Mouse (Mus musculus) heart, adult 11 months (tissue): ENCODE measurements at regions not wholly inside any gene's neighbourhood (a gene's known extent, or its start where the extent isn't known, plus 50 kb on each side); places are given as distances from the start of the nearest gene placed in this dataset.

Experiments used
- DNase-seq: peaks from one replicate; pipeline ENCODE4 v3.0.0; 2022

DNA sequence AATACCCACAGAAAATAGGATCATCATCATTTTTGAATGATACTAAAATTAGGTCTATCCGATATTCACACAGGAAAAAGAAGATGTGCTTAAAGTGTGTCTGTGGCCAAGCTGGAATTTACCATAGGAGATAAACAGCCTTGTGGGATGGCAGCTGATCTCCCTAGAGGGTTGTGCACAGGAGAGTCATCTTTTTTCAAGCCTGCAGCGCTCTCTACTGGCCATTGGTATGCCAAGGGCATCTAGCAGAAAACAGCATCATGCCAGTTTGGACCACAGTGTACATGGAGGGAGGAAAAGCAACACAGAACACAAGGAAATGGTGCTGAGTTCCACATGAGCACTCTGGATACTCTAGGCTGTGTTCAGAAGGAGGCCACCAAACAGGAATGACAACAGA, 74.1 kb upstream of the Diaph3 start:
- DNase-seq = peak; percentile 74

DNA sequence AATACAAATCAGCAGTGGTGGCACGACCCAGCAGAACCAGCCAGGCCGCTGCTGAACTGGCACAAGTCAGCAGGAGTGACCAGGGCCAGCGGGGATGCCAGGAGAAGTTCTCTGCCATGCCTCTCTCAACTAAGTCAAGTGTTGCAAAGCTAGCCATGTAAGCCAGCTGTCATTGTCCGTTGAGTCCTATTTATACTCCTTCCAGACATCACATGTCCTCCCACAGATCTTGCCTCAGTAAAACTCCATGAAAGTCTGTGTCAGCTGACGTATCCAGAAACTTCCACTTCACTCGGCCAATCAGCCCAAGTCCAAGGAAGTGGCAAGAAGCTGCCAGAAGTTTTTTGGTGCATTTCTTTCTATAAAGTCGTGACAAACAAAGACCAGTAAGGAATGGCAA, 76.0 kb upstream of the Diaph3 start:
- DNase-seq = peak; percentile 63

DNA sequence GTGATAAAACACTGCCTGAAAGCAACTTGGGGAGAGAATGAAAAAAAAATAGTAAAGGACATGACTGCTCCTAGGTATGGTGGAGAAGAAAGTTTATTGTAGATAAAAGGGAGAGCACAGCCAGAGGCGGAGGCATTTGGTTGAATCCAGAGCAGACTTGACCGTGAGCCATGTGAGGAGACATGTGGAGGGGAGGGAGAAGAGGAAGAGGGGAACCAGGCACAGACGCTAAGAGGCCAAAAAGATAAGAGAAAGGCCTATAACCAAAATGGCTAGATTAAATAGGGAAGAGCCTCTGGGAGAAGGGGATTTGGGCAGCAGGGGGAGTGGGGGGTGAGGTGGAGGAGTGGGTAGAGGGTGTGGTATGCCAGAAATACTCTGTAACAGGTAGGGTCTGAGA, 78.9 kb upstream of the Diaph3 start:
- peak; percentile 73 for DNase-seq

DNA sequence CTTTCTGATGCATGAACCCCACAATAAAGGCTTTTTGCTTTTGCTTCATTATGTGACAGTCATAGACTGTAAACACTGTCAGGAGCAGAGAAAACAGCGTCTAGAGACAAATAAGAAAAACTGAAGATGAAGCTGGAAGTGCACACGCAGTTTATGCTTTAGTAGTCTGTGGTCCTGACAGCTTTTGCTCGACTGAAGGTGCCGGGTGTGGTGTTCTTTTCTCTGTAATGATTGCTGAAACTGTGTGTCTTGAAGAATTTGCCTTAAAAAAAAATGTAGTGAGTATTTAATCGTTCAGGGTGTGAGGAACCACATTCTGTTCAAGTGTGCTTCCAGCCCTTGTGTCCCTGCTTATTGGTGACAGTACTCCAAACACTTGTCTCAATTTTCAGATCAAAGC, 83.8 kb upstream of the Diaph3 start:
- peak; percentile 57 for DNase-seq

DNA sequence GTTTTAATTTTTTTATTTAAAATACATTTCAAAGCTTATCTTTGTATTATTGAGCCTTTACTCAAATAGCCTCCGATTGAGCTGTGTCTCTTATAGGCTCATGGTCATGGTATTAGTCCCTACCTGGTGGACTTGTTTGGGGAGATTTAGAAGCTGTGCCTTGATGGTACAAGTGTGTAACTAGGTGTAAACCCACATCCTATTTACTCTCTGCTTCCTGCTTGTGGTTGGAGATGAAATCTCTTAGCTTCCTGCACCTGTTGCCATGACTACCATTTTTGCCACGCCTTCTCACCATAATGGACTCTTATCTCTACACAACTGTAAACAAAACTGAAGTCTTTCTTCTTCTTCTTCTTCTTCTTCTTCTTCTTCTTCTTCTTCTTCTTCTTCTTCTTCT, 108.2 kb upstream of the Diaph3 start:
- peak; percentile 19 for DNase-seq

DNA sequence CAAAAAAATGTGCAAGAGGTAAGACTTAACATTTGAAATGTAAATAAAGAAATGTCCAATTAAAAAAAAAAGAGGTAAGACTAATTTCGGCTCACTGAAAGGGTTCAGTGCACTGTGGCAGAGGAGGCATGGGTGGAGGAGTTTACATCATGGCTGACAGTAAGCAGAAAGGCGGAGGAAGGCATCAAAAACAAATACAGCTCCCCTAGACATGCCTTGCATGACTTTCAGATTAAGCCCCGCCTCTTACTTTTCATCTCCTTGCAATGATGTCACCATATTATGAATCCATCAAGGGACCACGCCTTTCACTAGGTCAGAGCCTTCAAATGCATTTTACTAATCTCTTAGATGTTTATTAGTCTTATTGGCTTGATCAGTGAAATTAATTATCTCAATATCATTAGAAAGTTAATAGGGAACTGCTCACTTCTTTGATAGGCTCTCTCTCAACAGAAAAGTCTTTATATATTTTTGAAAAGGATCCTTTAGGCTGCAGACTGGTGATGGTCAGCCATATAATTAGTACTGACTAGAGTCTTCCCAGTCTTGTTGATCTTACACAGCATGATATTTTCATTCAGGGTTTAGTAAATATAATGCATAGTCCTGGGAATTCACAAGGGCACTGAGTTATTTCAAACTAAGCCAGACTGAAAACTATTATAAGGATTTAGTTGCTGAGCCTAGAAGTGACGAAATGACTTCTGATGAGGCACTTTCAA, 114.6 kb upstream of the Diaph3 start:
- peak; percentile 39 for DNase-seq

DNA sequence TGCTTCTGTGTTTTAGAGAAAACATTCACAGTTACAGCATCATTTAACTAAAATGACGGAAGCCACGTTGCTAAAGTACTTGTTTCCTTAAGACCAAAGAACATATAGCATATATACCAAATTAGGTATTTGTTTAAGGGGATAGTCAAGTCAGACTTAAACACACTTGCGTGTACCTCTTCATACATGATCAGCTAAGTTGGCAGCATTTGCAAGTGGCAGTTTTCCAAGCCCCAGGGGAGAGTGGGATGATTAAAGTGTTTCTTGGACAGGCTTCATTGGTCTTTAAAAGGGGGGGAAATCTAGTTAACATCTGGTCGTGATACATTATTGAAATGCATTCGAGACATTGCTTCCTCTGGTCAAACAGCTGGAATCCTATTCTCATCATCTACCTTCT, 120.7 kb upstream of the Diaph3 start:
- peak; percentile 35 for DNase-seq

DNA sequence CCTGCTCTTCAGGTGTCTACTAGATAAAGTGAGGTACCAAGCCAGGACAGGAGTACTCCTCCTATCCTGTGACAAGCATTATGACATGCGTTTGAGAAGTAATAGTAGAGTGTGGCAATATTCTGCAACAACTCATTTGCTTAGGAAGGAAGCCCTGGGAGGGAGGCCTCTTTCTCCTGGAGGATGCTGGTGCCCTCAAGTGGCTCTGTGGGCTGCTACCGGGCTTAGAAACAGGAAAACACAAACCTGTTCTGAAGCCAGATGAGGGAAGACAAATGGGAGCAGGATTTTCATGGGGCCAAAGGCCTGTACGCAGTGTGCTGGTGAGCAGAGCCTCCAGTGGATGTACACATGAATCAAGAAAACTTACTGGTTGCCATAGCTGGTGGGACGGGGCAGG, 123.8 kb upstream of the Diaph3 start:
- DNase-seq = peak; percentile 63

DNA sequence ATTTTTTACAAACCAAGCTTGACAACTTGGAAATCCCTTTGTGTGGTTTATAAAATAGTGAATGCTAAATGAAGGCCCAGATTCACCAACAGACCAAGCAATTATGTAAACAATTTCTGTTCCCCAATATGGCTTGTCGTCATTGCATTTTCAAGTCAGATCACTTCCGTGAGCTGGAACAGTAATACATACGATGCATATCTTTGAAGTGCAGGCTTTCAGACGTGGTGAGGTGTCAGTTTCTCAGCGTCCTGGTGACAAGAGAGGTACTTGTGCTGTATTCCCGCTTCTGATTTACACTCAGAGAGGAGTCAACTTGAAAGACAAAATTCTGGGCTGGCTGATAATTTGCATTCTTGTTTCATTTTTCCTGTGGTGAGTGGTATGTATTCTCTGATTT, 125.3 kb upstream of the Diaph3 start:
- DNase-seq = peak; percentile 19

DNA sequence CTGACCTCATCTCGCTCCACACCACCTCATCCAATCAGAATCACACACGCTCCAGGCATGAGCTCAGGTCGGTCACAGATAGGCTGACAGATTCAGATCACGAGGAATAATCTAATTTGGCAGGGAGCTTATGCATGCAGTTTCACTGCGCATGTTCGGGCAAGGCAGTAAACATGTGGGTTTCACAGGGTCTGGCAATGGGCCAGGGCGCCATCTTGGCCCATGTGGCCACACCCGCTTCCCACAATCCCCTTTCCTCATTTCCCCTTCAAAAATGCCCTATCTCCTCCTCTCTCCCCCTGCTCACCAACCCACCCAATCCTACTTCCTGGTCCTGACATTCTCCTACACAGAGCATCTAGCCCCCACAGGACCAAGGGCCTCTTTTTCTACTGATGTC, 127.2 kb upstream of the Tdrd3 start:
- DNase-seq = peak; percentile 78

DNA sequence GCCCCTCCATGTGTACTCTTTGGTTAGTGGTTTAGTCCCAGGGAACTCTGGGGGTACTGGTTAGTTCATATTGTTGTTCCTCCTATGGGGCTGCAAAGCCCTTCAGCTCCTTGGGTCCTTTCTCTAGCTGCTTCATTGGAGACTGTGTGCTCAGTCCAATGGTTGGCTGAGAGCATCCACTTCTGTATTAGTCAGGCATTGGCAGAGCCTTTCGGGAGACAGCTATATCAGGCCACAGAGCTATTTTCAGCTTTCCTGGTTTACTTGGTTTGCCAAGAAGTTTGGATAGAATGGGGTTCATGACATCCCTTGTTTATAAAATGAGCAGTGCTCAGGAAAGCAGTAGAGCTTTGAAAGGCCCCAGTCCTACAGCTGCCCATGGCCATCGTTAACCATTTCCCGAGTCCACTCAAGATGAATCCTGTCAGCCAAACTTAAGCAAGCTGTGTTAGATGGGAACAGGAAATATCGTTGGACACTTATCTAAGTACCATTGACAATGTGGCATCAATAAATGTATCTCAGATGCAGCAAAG, 126.7 kb upstream of the Tdrd3 start:
- DNase-seq = peak; percentile 70

DNA sequence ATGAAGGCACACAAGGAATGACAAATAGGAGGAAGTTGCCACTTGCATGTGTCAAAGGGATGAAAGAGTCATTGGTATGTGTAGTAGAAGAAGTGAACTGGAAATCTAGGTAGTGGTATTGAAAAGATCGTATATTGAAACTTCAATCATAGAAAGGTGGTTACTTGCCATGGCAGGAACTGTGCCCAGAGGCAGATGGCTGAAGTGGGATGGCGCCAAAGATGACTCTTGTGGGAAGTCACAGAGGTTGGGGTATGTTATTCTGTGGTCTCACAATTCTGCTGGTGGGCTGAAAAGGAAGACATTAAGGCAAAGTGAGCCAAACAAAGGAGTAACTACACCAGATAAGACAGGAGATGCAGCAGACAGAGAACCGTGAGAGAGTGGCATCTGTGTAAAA, 121.2 kb upstream of the Tdrd3 start:
- no peak for DNase-seq

DNA sequence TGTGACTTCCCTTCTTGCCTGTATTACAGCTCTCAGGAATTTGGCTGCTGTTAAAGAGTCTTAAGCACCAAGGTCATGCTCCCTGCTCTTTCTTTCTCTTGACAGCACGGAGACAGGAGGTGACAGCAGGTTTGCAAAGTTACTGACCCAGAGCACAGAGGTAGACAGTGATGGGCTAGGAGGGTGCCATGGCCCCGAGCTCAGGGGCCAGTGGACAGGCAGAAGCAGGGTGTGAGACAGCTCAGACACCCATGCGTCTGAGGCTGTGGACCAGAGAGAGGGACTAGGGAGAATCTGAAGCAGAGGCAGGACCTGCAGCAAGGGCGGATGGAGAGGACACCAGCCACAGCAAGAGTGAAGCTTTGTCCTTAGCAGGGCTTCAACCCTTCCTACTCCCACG, 119.3 kb upstream of the Tdrd3 start:
- DNase-seq = no peak

DNA sequence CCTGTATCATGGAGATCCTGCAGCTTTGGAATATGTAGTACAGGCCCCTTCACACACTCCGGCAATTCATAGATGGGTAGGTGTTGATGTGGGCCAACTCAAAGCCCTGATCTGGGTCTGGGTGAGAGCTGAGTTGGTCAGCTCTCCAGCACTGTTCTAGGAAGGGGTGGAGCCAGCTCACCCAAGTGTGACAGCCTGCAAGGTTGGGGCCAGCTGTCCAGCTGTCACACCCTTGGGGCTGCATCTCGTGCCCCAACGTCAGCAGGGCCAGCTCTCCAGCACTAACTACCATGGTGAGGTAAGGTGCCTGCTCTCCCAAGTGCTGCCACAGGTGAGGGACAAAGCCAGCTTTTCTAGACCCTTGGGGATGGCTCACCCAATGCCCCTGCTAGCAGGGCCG, 115.6 kb upstream of the Tdrd3 start:
- no peak for DNase-seq

DNA sequence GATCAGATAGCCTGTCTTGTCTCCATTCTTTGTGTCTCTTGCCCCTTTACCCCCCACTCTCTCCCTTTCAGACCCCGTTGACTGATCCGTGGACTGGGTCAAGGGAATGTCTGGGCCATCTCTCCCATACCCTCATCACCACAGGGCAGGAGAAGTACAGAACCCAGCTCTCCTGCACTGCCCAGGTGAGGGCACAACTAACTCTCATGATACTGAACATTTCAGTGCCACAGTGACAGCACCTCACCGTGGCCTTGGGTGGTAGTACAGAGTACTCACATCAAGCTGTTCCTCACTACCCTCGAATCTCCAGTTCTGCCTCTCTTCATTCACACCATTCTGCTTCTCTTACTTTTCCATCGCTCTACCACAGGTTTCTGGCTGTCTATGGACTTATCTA, 114.9 kb upstream of the Tdrd3 start:
- DNase-seq = no peak

DNA sequence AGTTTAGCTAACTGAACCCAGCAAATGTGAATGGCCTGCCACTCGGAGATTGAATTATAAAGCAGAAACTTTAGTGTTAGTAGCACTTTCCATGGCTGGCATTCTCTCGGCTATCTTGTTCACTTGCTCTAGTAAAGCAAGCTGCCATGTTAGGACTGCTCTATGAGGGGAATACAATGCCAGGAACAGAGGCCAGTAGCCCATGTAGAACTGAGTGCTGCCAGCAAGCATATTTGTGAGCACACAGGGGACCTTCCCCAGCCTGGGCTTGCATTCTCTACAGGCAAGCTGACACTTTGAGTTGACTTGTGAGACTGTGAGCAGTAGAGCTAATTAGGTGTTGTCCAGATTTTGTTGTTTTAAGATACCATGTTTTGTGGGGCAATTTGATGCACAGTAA, 111.0 kb upstream of the Tdrd3 start:
- DNase-seq = no peak

DNA sequence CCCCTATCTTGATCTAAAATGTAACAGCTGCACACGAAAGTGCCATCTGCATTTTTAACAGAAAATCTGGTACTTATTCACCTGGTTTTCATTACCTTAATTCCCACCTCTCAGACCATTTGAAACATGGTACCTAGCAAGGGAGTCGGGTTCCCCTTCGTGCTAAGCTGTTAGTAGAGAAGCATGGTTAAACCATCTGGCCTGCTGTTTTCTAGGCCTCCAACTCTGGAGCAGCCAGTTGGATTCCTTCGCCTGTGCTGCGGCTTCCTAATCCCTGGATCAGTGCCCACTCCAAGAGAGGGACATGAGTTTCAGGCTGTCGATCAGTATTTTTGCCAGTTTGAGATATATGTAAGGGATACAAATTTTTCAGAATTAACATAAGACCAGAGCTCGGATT, 110.4 kb upstream of the Tdrd3 start:
- DNase-seq = no peak

DNA sequence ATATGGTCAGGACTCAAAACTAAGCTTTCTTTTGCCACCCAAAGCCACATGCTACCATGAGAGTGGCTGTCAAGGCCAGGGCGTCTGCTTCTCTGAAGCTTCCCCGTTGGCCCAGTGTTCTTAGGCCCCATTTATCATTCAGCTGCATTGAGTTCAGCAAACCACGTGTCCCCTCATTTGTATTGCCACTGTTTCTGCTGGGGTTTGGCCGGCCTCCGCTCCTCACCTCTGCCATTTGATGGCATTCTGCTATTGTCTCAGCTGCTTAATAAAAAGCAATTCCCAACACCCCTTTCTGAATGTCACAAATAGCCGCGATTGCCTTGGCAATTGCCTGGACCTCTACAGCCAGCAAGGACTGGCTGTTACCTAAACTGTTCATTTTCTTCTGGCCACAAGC, 108.4 kb upstream of the Tdrd3 start:
- DNase-seq = no peak

DNA sequence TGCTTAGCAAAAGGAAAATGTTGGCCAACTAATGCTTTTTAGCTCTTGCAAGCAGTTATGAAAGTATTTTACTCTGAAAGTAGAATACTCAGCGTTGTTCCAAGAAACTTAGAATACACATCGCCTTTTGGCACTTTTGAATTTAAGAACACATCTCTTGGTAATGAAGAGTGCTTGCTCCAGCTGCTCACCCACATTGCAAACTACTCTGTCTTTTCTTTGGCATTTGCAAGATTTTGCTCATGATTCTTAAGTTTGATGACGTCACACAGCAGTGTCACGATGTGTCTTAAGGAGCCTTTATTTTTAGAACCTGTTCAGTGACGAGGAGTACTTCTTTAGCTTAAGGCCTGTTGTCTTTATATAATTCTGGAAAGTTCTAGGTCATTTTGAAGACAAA, 104.1 kb upstream of the Tdrd3 start:
- no peak for DNase-seq

DNA sequence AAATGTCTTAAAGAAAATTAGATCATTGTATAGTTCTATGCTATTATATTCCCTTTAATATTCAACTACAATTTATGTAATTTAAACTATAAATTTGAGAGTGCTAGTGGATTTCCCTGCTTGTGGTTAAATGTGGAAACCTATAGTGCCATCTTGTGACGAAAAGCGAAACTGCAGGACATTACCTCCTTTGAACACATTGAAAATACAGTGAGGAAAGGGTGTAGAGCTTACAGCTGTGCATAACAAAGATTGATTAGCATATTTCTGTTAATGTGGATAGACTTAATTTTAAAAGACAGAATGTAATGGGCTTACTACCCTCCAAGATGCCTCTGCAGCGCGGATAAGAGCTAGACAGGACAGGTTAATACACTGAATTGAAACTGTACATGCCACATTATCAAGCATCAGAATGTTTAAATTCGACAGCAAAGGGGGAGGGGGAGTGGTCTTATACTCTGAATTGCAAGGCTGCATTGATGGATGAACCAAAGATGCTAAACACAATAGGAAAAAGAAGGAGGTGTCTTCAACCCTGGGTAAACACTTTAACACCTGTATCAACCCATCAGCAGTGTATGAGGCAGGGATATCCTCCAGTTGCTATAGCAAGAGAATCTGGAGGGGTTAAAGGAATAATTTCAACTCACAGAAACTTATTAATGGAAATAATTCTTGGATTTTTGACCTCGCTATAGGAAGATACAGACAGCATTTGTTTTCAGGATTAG, 101.3 kb upstream of the Tdrd3 start:
- DNase-seq = no peak

DNA sequence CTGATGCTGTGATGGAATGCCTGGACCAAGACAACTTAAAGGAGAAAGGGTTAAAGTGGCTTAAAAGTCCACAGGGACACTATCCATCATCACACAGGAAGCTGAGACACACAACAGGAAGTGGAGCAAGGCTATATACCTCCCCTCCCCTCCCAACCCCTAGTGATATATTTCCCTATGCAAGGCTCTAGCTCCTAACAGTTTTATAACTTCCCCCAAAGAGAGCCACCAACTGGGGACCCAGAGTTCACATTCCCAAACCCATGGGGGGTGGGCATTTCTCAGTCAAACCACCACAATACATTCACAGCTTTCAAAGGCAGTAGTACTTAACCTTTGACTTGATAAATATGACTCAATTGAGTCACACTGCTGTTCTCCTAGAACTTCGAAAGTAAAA, 88.6 kb upstream of the Tdrd3 start:
- DNase-seq = no peak

DNA sequence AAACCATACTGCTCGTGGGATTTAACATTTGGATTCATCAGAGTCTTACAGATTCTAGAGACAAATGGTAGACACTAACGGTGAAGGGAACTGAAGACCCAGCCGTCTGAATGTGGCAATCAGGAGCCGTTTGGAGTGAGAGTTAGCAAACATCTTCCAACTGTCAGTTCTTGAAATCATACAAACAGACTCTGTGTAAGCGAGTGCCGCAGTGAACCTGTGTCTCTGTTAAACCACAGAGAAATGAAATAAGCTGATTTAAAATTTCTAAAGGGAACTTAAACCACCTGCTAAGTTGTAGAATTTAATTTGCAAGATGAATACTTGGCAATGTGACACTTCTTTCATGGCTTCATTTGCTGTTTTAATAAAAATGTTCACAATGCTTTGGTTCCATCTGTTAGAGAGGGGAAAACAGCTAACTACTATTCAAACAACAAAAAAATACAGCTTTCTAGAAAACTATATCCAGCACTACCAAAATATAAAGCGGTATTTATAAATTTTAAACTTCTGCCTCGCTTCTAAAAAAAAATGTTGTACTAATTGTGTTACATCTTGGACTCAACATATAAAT, 78.4 kb upstream of the Tdrd3 start:
- DNase-seq = no peak

DNA sequence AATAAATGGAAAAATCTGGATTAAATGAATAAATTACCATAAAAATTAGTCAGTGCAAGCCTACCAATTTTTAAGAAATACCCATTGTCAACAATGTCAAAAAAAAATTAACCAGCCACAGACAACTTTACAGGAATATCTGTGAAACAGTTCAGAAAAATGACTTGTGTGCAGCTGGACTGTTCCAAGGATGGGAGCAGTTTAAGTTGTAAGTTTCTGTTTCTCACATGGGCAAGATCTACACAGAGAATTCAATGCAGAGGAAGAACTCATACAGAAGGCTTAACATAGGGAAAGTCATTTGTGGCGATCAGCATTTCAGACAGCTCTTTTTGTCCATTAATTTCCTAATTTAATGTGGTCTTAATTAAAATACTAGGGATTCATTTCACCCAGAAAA, 71.9 kb upstream of the Tdrd3 start:
- DNase-seq = no peak

DNA sequence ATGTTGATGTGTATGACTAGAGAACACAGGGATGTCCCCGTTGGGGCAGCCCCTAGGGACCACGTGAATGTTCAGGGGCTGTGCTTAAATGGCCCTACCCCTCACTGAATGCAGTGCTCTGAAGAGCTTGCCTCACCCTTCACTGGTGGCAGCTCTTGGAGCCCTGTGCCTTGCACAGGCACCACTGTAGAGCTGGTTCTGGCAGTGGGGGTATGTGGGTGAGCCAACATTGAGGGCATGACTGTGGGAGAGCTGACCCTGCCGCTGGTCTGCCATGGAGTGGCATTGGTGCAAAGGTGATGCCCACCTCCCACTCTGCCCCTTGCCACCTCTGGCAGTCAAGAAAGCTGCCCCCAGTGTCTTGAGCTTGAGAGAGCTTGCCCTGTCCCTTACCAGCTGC, 69.6 kb upstream of the Tdrd3 start:
- no peak for DNase-seq
